Mouse (Mus musculus): ENCODE results near the gene Gmps. TPM values are rescaled to one million over a fixed set of nuclear protein-coding genes. Genes with fewer than 3 reads are reported as not detected.
A peak's percentile ranks its signal among the peaks of the same experiment; 100 is the strongest.

Gmps gene
- polyA plus RNA-seq (2016; fragmentation: Nextera tagmentation; extraction: Ambion mirVana), result 37.1 and 37.7 TPM in 2 replicates

DNA sequence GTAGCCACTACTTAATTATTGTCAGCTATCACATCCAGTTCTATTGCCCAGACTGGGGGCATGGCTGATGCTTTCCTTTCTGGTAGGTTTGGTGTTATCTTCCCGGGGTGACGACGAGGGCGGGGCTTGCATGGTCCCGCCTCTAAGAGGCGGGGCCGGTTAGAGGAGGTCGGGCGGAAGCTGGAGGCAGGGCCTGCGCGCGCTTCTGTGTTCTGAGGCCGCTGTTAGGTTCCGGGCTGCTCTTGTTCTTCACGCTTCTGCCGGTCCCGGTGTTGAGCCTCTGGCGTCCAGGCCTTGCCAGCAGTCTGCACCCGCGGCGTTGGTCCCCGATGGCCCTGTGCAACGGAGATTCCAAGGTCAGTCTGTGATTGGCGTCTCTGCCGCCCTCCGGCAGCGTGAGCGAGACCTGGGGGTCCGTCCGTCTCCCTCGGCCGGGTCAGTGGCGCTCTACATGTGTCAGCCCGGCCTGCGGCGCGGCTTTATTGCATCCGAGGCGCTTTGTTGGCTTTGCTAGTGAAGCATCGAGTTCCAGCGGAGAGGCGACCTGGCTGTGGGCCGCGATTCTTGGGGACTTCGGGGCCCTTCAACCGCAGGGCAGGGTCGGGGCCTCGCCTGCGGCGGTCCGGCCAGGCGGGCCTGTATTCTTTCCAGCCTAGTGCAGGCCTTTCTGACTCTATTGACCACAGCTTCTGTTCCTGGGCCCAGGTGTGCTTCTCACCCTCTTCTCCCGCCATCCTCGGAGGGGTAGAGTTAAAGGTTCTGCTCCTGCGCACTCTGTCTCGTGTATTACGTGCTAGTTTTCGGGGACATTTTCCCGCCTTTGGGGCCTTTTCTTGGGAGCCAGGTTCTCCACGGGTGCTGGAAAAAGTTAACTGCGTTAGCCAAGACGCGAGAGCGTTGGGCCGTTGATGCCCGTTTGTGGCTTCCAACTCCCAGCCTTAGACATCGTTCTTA is at the start of gene Gmps:
Gmps (plus strand) TSS at position 152 of the 954 bp plus-strand sequence.
- Histone ChIP-seq H3K27ac (peak within 1 kb of the TSS; percentile 89), H3K4me1 (peaks cover 32% of the 10 kb centered on the region), H3K4me2 (peak within 1 kb of the TSS; percentile 85), H3K9me3 (replicated peaks) (no peaks in the 10 kb centered on the region), H3K27me3 (replicated peaks) (no peaks in the 10 kb centered on the region), H3K4me3 (peak within 1 kb of the TSS; percentile 95), H3K9ac (peak within 1 kb of the TSS; percentile 95), H3K36me3 (peaks cover 21% of the 10 kb centered on the region)
- WGBS (ENCODE audit: insufficient replicate concordance), result under 1% methylated on average over 67 of the region's 67 CpGs
- ATAC-seq, result peak; percentile 98

DNA sequence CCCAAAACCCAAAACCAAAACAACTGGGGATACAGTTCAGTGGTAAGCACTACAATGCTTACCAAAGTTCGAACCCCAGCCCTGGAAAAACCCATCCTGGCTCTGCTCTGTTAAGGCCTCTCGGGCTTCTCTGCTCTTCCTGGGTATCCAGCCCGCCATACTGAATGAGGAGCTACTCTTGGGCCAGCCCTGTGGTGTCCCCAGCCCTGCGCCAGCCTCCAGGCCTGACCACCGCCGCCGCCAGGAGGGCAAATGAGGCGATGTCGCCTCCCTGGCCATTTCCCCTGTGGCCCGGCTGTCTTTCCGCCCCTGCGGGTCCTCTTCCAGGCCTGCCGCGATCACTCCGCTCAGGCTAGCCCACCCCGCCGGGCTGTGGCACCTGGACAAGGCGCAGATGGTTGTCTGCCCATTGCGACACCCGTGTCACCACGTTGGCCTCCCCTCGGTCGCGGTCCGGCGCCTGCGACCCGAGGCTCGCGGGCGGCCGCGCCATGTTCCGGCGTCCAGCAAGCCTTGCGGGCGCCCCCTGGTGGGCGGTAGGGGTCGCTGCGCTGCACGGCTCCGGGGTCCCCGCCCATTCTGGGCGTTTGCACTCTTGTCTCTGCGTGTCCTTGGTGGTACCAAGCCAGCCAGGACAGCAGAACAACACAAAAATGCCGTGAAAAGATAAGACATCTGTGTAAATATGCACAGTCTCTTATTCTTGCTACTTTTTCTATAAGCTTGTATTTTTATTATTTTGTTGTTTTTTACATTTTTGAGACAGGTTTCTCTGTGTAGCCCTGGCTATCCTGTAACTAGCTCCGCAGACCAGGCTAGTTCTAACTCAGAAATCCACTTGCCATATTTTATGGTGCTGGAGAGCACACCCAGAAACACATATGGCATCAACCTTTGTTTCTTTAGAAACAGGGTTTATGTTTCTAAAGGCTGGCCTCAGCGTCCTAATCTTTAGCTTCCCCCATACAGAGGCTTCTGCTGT is 46.7 kb upstream of the Gmps start, which contains the start of gene E130311K13Rik:
E130311K13Rik (minus strand) TSS at position 595 of the 982 bp plus-strand sequence.
- WGBS (ENCODE audit: insufficient replicate concordance), result 5% methylated on average over 48 of the region's 48 CpGs
- peak within 1 kb of the TSS; percentile 69; the same call in 1 of the 2 replicates for H3K27ac ChIP-seq

DNA sequence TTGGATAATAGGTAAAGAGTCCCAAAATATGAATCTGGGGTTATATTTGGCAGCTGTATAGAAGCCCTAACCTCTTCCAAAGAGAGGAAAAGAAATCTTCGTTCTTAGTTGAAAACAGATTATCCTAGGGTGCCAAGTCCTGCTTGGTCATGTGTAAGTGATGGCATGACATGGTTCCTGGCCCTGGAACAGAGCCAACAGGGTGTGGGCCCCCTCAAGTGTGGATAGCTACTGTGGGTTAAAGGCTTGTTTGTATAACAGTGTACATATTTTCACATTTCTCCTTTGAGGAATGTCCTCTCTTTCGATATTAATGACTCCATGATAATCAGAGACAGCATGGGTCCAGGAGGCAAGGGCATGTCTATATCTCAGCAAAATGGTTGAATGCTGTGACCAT is 37.0 kb upstream of the Gmps start:
- Histone ChIP-seq H3K9me3 (replicated peaks) (no peaks in the 10 kb centered on the region), H3K36me3 (peaks cover 6% of the 10 kb centered on the region), H3K27ac (no peak overlapping the region), H3K4me2 (no peak overlapping the region), H3K4me1 (no peaks in the 10 kb centered on the region), H3K27me3 (replicated peaks) (no peaks in the 10 kb centered on the region), H3K4me3 (no peak overlapping the region), H3K9ac (no peak overlapping the region)
- no peak for ATAC-seq
- WGBS (ENCODE audit: insufficient replicate concordance), result 76% methylated on average over 2 of the region's 2 CpGs

More for the DNA sequence above, 46.7 kb upstream of the Gmps start, which contains the start of gene E130311K13Rik:
- H3K9ac ChIP-seq, result peak within 1 kb of the TSS; percentile 79
- H3K9me3 ChIP-seq (replicated peaks), result no peaks in the 10 kb centered on the region
- H3K36me3 ChIP-seq, result no peaks in the 10 kb centered on the region
- peak within 1 kb of the TSS; percentile 82 for H3K4me2 ChIP-seq
- H3K4me3 ChIP-seq, result peak within 1 kb of the TSS; percentile 70
- no peaks in the 10 kb centered on the region for H3K27me3 ChIP-seq (replicated peaks)
- H3K4me1 ChIP-seq, result peaks cover 3% of the 10 kb centered on the region
- peak; percentile 93 for ATAC-seq

DNA sequence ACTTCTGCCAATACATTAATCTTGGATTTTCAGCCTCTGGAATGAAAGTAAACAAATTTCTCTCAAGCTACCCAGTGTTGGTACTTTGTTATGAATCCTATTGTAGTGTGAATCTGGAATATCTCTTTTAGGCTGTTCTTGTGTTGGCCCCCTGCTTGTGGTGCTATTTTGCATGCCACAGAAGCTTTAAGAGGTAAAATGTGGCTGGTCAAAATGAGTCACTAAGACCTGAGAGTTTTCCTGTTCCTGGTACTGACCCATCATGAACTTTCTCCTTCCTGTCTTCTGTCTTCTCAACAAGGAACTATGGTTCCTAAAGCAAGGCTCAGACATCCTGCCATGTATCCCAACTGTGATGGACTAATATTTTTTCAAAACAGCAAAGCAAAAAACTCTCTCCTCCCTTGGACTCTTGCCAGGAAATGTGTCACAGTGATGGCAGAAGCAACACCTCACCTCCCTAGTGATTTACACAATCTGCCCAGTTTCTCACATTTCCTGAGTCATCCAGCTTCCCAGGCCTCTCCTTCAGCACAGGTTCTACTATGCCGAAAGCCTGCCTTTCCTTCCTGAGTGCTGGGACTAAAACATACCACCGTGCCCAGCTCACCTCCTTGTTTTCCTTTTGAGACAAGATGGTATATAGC is 34.6 kb upstream of the Gmps start:
- no peak overlapping the region for H3K4me3 ChIP-seq
- 72% methylated on average over 2 of the region's 2 CpGs for WGBS (ENCODE audit: insufficient replicate concordance)
- no peaks in the 10 kb centered on the region for H3K4me1 ChIP-seq
- H3K9me3 ChIP-seq (replicated peaks), result no peaks in the 10 kb centered on the region
- peaks cover 17% of the 10 kb centered on the region for H3K36me3 ChIP-seq
- ATAC-seq, result no peak
- no peak overlapping the region for H3K27ac ChIP-seq
- no peaks in the 10 kb centered on the region for H3K27me3 ChIP-seq (replicated peaks)
- H3K9ac ChIP-seq, result no peak overlapping the region
- no peak overlapping the region for H3K4me2 ChIP-seq

DNA sequence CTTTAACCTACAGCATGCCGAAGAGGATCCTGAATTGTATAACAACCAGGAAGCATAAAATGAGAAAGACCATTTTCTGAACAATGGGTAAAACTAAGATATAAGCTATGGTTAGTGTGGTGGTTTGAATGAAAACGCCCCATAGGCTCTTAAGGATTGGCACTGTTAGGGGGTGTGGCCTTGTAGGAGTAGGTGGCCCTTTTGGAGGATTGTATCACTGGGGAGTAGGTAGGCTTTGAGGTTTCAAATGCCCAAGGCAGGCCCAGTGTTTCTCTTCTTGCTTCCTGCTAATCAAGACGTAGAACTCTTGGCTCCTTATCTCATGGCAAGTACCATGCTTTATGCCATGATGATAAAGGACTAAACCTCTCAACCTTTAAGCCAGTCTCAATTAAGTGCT is 26.1 kb upstream of the Gmps start:
- H3K9me3 ChIP-seq (replicated peaks), result no peaks in the 10 kb centered on the region
- no peak overlapping the region for H3K4me2 ChIP-seq
- H3K4me1 ChIP-seq, result peaks cover 7% of the 10 kb centered on the region
- H3K9ac ChIP-seq, result no peak overlapping the region
- peak; percentile 65; the same call in 1 of the 2 replicates for ATAC-seq
- H3K27me3 ChIP-seq (replicated peaks), result no peaks in the 10 kb centered on the region
- peaks cover 19% of the 10 kb centered on the region for H3K36me3 ChIP-seq
- 60% methylated on average over 3 of the region's 3 CpGs for WGBS (ENCODE audit: insufficient replicate concordance)
- H3K4me3 ChIP-seq, result no peak overlapping the region
- no peak overlapping the region for H3K27ac ChIP-seq

DNA sequence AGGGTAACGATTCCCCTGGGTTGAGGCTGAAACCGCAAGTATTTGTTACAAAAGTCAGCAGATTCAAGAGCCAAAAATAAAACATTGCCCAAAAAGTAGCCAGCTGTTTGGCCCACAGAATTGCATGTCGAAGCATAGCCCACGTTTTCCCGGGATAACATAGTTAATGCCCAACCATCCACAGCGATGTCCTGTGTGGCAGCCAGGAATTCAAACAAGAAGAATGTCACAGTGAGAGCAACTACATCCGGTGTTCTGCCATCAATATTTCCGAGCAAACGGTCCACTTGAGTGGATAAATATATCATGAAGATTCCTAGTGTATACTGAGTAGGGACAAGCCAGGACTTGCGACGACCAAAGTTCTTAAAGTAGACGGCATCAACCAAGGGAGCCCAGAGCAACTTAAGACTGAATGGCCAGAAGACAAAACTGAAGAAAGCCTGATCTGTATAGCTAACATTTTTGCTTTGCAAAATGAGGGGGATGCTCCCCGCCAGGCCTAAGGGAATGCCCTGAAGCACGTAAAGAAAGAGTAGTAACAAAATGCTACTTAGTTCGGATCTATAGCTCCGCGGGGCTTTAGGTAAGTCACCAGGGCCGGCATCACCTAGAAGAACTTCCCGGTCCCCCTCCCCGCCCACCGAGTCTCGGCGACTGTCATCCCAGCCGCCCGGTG is 12.3 kb upstream of the Gmps start:
- H3K36me3 ChIP-seq, result 0 out of 2 replicates have a peak, but pooled peaks cover 2% of the 10 kb centered on the region
- H3K9ac ChIP-seq, result peak overlapping the region; percentile 92
- H3K4me1 ChIP-seq, result peaks cover 29% of the 10 kb centered on the region
- peak overlapping the region; percentile 87 for H3K4me2 ChIP-seq
- peak overlapping the region; percentile 90 for H3K27ac ChIP-seq
- WGBS (ENCODE audit: insufficient replicate concordance), result 7% methylated on average over 25 of the region's 25 CpGs
- H3K27me3 ChIP-seq (replicated peaks), result peaks cover 10% of the 10 kb centered on the region
- H3K9me3 ChIP-seq (replicated peaks), result no peaks in the 10 kb centered on the region
- ATAC-seq, result no peak
- peak overlapping the region; percentile 92 for H3K4me3 ChIP-seq

DNA sequence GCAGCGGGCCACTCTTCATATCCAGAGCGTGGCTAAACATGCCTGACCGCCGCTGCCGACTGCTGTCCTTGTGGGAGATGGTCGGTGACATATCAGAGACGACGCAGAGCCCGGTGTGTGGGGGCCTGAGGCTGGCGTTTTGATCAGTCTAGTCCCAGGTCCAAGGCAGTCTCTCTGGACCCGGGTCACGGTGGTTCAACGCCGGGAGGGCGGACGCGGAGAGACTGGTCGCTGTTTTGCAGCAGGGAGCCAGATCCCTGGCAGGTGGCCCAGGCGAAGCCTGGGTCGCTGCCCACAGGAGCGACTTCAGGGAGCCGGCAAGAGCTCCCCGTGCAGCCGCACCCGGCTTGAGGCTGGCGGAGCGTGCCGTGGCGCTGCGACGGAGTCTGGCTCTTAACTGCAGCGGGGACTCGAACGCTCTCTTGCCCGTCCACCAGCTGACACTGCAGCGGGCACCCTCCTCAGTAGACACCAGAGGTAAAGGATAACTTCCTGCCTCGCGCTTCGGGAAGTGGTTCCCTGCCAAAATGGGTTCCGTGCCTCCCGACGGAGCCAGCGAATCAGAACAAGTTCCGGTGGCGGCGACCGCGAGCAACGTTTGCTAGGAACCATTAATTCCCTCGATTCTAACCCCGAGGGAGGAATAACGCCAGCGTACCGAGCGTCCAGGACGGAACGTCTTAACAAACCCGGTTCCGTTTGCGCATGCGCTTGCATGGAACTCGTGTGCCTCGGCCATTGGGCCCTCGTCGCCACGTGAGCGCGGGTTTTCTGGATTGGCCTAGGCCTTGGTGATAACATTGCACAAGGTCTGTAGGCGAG is 11.6 kb upstream of the Gmps start, which contains the start of gene Slc33a1:
Slc33a1 (minus strand) TSS at position 669 of the 822 bp plus-strand sequence.
- WGBS (ENCODE audit: insufficient replicate concordance), result 2% methylated on average over 69 of the region's 69 CpGs
- Histone ChIP-seq H3K27me3 (replicated peaks) (peaks cover 10% of the 10 kb centered on the region), H3K9ac (peak within 1 kb of the TSS; percentile 92), H3K36me3 (0 out of 2 replicates have a peak, but pooled peaks cover 2% of the 10 kb centered on the region), H3K4me2 (peak within 1 kb of the TSS; percentile 87), H3K9me3 (replicated peaks) (no peaks in the 10 kb centered on the region), H3K27ac (peak within 1 kb of the TSS; percentile 90), H3K4me1 (peaks cover 29% of the 10 kb centered on the region), H3K4me3 (peak within 1 kb of the TSS; percentile 92)
- ATAC-seq, result peak; percentile 92

DNA sequence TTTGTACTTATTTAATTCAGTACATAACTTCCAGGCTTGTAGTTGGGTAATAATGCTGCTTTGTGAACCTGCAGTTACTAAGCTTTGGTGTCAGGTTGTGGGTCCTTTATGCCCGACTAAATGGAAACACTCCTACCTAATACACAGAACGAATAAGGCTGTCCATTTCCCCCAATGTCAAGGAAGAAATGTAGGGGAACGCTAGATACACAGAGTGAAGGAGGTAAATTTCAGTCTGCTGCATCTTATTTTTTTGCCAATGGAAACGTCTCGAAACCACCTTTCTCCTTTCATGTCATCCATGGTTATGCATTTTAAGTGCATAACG is 11.0 kb upstream of the Gmps start:
- no peak for ATAC-seq
- Histone ChIP-seq H3K9ac (no peak overlapping the region), H3K27me3 (replicated peaks) (peaks cover 10% of the 10 kb centered on the region), H3K27ac (0 out of 2 replicates have a peak overlapping the region, but pooled peaks have one; percentile 36), H3K9me3 (replicated peaks) (no peaks in the 10 kb centered on the region), H3K4me2 (peak overlapping the region; percentile 87), H3K4me1 (peaks cover 29% of the 10 kb centered on the region), H3K36me3 (no peaks in the 10 kb centered on the region), H3K4me3 (peak overlapping the region; percentile 92)
- 75% methylated on average over 6 of the region's 6 CpGs for WGBS (ENCODE audit: insufficient replicate concordance)

DNA sequence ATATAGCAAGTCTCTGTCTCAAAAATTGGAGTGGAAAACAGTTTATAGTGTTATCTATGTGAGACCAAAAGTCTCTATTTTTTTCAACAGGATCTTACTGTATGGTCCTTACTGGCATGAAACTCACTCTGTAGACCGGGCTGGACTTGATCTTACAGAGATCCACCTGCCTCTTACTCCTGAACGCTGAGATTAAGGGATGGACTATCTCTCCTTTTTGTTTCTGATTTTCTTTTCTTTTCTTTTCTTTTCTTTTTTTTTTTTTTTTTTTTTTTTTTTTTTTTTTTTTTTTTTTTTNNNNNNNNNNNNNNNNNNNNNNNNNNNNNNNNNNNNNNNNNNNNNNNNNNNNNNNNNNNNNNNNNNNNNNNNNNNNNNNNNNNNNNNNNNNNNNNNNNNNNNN is 10.0 kb upstream of the Gmps start:
- 72% methylated on average over 2 of the region's 2 CpGs for WGBS (ENCODE audit: insufficient replicate concordance)

DNA sequence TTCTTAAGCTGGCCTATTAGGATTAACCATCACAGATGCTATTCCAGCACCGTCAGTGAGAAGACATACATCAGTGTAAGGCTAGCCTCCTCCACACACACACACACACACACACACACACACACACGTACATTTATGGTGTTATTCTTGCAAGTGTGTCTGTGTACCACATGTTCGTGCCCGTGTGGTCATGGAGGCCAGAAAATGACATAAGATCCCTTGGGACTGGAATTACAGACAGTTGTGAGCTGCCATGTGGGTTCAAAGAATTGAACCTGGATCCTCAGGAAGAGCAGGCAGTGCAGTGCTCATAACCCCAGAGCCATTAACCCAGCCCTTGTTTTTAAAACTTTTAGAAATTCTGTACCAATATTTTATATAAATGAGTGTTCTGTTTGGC is 2.0 kb downstream of the Gmps start:
- H3K4me3 ChIP-seq, result peak overlapping the region; percentile 95

More for the DNA sequence above, 10.0 kb upstream of the Gmps start:
- no peaks in the 10 kb centered on the region for H3K9me3 ChIP-seq (replicated peaks)
- no peak overlapping the region for H3K4me2 ChIP-seq
- H3K9ac ChIP-seq, result no peak overlapping the region
- no peak overlapping the region for H3K27ac ChIP-seq
- H3K36me3 ChIP-seq, result no peaks in the 10 kb centered on the region
- ATAC-seq, result no peak
- H3K4me1 ChIP-seq, result peaks cover 31% of the 10 kb centered on the region
- no peak overlapping the region for H3K4me3 ChIP-seq
- peaks cover 10% of the 10 kb centered on the region for H3K27me3 ChIP-seq (replicated peaks)

More for the DNA sequence above, 2.0 kb downstream of the Gmps start:
- ATAC-seq, result no peak
- 76% methylated on average over 4 of the region's 4 CpGs for WGBS (ENCODE audit: insufficient replicate concordance)
- peak overlapping the region; percentile 85 for H3K4me2 ChIP-seq
- H3K9ac ChIP-seq, result peak overlapping the region; percentile 95; the same call in 1 of the 2 replicates
- H3K4me1 ChIP-seq, result peaks cover 26% of the 10 kb centered on the region
- no peaks in the 10 kb centered on the region for H3K27me3 ChIP-seq (replicated peaks)
- H3K9me3 ChIP-seq (replicated peaks), result no peaks in the 10 kb centered on the region
- no peak overlapping the region for H3K27ac ChIP-seq
- H3K36me3 ChIP-seq, result peaks cover 36% of the 10 kb centered on the region

All from liver, embryonic 12.5 days (tissue).